Mouse (Mus musculus): ENCODE measurements around the gene Atp6v0a2. TPM values are rescaled to one million over a fixed set of nuclear protein-coding genes. Genes with fewer than 3 reads are reported as not detected.

The Atp6v0a2 gene
- total RNA-seq, 1 experiment from 2014 or later: 30.4 TPM

Other genes starting within 250 kb of the Atp6v0a2 start
- 306 and 307 TPM in 2 replicates for gene Sbno1, start 202.6 kb upstream of the Atp6v0a2 start, total RNA-seq (2017)
- gene Kmt5a, start 188.6 kb upstream of the Atp6v0a2 start, total RNA-seq (2017): 58.0 and 70.0 TPM in 2 replicates
- gene Rilpl2, start 150.2 kb upstream of the Atp6v0a2 start, total RNA-seq (2017): 40.5 and 44.6 TPM in 2 replicates
- 4.7 and 9.3 TPM in 2 replicates for gene Snrnp35, start 145.4 kb upstream of the Atp6v0a2 start, total RNA-seq (2017)
- gene Rilpl1, start 97.2 kb upstream of the Atp6v0a2 start, total RNA-seq (2017): 1.2 and 1.7 TPM in 2 replicates
- gene Tmed2, start 87.9 kb upstream of the Atp6v0a2 start, total RNA-seq (2017): 321 and 409 TPM in 2 replicates
- gene Ddx55, start 75.7 kb upstream of the Atp6v0a2 start, total RNA-seq (2017): 27.7 and 28.2 TPM in 2 replicates
- gene Eif2b1, start 49.4 kb upstream of the Atp6v0a2 start, total RNA-seq (2017): 24.1 and 24.7 TPM in 2 replicates
- 18.7 and 25.5 TPM in 2 replicates for gene Gtf2h3, start 49.4 kb upstream of the Atp6v0a2 start, total RNA-seq (2017)
- gene Dnah10, start 96.5 kb downstream of the Atp6v0a2 start, total RNA-seq (2017): not detected in 2 replicates
- gene Ccdc92, start 233.8 kb downstream of the Atp6v0a2 start, total RNA-seq (2017): 2.4 and 3.6 TPM in 2 replicates
- 15.0 and 25.4 TPM in 2 replicates for gene Zfp664, start 234.1 kb downstream of the Atp6v0a2 start, total RNA-seq (2017)

Data from neutrophil, adult 5-6 weeks (primary cell).